Mouse (Mus musculus) v-Abl transformed pro-B cells (cell line): ENCODE measurements around the gene Gsta1.
"Not testable (repeated sequence)": the region's sequence is repeated elsewhere in the genome, so short reads cannot be mapped to it uniquely, and the experiment has no call there.

Source experiments
- in situ Hi-C, 2 experiments: fragments of 400-800 bp; cut with MboI; formaldehyde crosslinking; loops; one replicate each; pipeline ENCODE4 v1.15.1; 2025; ENCODE audit not compliant: unreplicated experiment in 2 of 2

Gsta1 gene

DNA sequence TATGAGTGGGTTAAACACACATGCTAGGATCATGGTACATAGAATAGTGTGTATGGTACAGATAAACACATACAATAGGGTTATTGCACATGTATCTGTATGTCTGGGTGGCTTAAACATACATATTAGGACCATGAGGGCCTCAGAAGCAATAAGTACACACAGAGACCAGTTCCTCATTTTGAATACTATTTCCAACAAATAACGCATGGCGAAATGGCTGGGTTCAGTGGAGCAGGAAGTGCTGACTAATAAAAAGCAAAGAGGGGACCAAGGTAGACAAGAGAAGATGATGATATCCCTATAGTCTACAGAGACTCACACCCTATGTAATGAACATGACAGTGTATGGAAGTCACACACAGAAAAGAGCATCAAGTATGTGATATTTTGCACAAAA lies 2.3 kb upstream of the Gsta1 start:
- in situ Hi-C loops = no loop called here

DNA sequence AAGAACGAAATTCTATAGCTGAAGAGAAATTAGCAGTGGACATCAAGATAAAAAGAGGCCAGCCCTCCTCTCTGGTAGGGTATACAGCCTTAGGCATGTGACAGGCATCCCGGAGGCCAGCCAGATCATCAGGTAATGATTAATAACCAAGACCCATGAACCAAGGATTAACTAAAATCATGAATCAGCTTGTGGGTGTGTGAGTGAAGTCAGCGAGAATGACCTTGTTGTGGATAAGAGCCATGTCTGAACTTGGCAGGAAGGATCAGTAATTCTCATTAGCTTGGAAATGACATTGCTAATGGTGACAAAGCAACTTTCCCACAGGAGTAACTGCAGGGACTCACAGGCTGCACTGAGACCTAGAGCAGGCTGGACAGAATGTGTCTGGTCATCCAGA lies 798 bp upstream of the Gsta1 start:
- in situ Hi-C loops = not testable (repeated sequence)

- in situ Hi-C loops = not testable (repeated sequence)
Measured at GRCm38 (mm10) chr9:78233121-78233695, 2.8 kb downstream of the Gsta1 start.

- in situ Hi-C loops = not testable (repeated sequence)
Measured at GRCm38 (mm10) chr9:78255683-78256470, 25.4 kb downstream of the Gsta1 start.

- in situ Hi-C loops = not testable (repeated sequence)
Measured at GRCm38 (mm10) chr9:78256914-78257313, 26.5 kb downstream of the Gsta1 start, which contains the start of gene Gm3776. Gm3776 (plus strand) TSS chr9:78257129.

DNA sequence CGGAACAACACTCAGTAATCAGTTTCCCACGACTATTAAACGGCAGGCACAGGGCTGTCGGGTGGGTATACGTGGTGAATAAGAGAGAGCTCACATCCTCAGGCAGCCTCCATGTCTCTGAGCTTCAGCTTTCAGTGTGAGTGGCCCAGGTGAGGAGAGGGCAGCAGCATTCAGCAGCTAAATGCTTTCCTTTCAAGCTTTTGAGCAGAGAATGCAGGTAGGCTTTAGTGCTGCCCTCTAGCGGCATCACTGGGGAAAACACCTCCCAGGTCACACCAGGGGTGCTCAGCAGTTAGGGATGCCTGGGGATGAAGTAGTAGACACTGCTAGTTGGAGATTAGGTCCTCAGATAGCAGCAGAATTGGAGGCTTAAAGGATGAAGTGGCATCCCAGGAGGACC lies 29.2 kb downstream of the Gsta1 start:
- in situ Hi-C loops = not testable (repeated sequence)

GRCm38 (mm10) chr9:78270945-78271344 lies 40.5 kb downstream of the Gsta1 start:
- in situ Hi-C loops = not testable (repeated sequence)

- in situ Hi-C loops = not testable (repeated sequence)
Measured at GRCm38 (mm10) chr9:78282002-78282711, 51.7 kb downstream of the Gsta1 start.

DNA sequence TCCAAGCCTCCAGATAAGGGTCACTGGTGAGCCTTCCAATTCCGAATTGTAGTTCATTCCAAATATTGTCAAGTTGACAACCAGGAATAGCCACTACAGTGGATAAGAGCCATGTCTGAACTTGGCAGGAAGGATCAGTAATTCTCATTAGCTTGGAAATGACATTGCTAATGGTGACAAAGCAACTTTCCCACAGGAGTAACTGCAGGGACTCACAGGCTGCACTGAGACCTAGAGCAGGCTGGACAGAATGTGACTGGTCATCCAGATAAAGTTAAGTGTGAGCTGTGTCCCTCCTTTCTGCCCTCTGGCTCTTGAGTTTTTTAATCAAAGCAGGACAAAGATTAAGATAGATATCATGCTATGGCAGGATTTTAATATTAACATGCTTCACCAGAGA lies 58.6 kb downstream of the Gsta1 start:
- in situ Hi-C loops = not testable (repeated sequence)

DNA sequence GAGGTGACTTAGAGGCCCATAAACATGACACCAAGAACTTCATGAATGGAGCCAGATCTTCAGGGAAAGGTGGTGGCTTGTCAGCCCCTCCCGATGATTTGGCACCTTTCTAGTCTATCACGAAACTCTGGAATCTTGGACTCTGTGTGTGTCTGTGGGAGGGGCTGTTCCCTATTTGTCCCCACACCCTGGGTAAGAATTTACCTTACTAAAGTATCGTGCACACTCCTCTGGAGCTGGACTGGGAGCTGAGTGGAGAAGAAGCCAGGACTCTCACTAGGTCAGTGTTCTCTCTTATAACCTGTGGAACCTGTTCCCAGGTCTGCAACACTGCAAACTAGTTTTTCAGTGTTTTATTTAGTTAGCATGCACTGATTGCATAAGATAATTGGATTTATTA lies 59.3 kb downstream of the Gsta1 start, which contains the start of gene Gm10639:
Gm10639 (plus strand) TSS at position 201 of the 400 bp plus-strand sequence.
- in situ Hi-C loops = not testable (repeated sequence)
